Mouse (Mus musculus): ENCODE results near the gene Kbtbd12. TPM values are rescaled to one million over a fixed set of nuclear protein-coding genes. Genes with fewer than 3 reads are reported as not detected.

The Kbtbd12 gene
- polyA plus RNA-seq, 1 experiment from 2014 or later, result 1.1 TPM

- 91% methylated on average over 4 of the region's 4 CpGs for whole genome bisulfite sequencing
- no peaks in the 10 kb centered on the region for H3K36me3 ChIP-seq (ENCODE audit: control insufficient read depth, insufficient read depth, low read length)
- no peak overlapping the region for H3K9ac ChIP-seq (ENCODE audit: low read depth, low read length)
- no peak for ATAC-seq
- H3K4me2 ChIP-seq (ENCODE audit: low read length), result no peak overlapping the region
- no peak overlapping the region for H3K27ac ChIP-seq (ENCODE audit: low read length)
- H3K4me3 ChIP-seq (ENCODE audit: low read depth, low read length), result no peak overlapping the region
- no peaks in the 10 kb centered on the region for H3K27me3 ChIP-seq (ENCODE audit: control insufficient read depth, insufficient read depth, low read depth, low read length)
- no peaks in the 10 kb centered on the region for H3K4me1 ChIP-seq (ENCODE audit: control insufficient read depth, insufficient read depth, low read length)
- no peaks in the 10 kb centered on the region for H3K9me3 ChIP-seq (replicated peaks; ENCODE audit: control insufficient read depth, low read length, poor library complexity, severe bottlenecking)
Measured at GRCm38 (mm10) chr6:88583950-88584349, 53.8 kb downstream of the Kbtbd12 start.

DNA sequence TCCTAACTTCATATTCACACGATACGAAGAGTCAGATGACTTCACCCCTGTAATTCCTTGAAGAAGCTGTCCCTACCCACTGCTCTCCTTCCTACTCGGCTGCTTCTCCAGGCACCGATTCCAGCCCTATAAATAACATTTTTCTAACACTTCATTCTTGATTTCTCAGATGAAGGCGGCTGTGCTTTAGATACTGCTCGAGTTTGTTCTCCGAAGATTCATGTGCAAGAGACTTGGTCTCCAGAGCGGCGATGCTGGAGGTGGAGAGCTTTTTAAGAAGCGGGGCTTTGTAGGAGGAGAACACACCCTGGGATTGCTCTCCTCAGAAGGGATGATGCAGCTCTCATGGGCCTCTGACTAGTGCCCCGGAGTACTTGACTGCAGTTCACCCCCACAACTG lies 61.3 kb downstream of the Kbtbd12 start:
- no peak overlapping the region for H3K27ac ChIP-seq (ENCODE audit: low read length)
- WGBS, result 87% methylated on average over 11 of the region's 11 CpGs
- ATAC-seq, result no peak

GRCm38 (mm10) chr6:88566676-88567075 lies 71.1 kb downstream of the Kbtbd12 start:
- Histone ChIP-seq H3K4me3 (ENCODE audit: low read depth, low read length) (no peak overlapping the region), H3K4me1 (ENCODE audit: control insufficient read depth, insufficient read depth, low read length) (peaks cover 3% of the 10 kb centered on the region; the same call in 1 of the 2 replicates), H3K9ac (ENCODE audit: low read depth, low read length) (no peak overlapping the region), H3K9me3 (replicated peaks; ENCODE audit: control insufficient read depth, low read length, poor library complexity, severe bottlenecking) (no peaks in the 10 kb centered on the region), H3K27ac (ENCODE audit: low read length) (no peak overlapping the region), H3K4me2 (ENCODE audit: low read length) (no peak overlapping the region), H3K36me3 (ENCODE audit: control insufficient read depth, insufficient read depth, low read length) (no peaks in the 10 kb centered on the region), H3K27me3 (ENCODE audit: control insufficient read depth, insufficient read depth, low read depth, low read length) (peaks cover 10% of the 10 kb centered on the region)
- ATAC-seq, result no peak
- 3% methylated on average over 7 of the region's 7 CpGs for WGBS

More for the DNA sequence above, 61.3 kb downstream of the Kbtbd12 start:
- Histone ChIP-seq H3K9me3 (replicated peaks; ENCODE audit: control insufficient read depth, low read length, poor library complexity, severe bottlenecking) (no peaks in the 10 kb centered on the region), H3K36me3 (ENCODE audit: control insufficient read depth, insufficient read depth, low read length) (no peaks in the 10 kb centered on the region), H3K27me3 (ENCODE audit: control insufficient read depth, insufficient read depth, low read depth, low read length) (no peaks in the 10 kb centered on the region), H3K9ac (ENCODE audit: low read depth, low read length) (no peak overlapping the region), H3K4me1 (ENCODE audit: control insufficient read depth, insufficient read depth, low read length) (no peaks in the 10 kb centered on the region), H3K4me2 (ENCODE audit: low read length) (no peak overlapping the region), H3K4me3 (ENCODE audit: low read depth, low read length) (no peak overlapping the region)

GRCm38 (mm10) chr6:88565033-88565432 lies 72.7 kb downstream of the Kbtbd12 start:
- no peak for ATAC-seq
- Histone ChIP-seq H3K4me2 (ENCODE audit: low read length) (no peak overlapping the region), H3K9ac (ENCODE audit: low read depth, low read length) (no peak overlapping the region), H3K4me1 (ENCODE audit: control insufficient read depth, insufficient read depth, low read length) (peaks cover 3% of the 10 kb centered on the region; the same call in 1 of the 2 replicates), H3K36me3 (ENCODE audit: control insufficient read depth, insufficient read depth, low read length) (no peaks in the 10 kb centered on the region), H3K27ac (ENCODE audit: low read length) (no peak overlapping the region), H3K4me3 (ENCODE audit: low read depth, low read length) (no peak overlapping the region), H3K9me3 (replicated peaks; ENCODE audit: control insufficient read depth, low read length, poor library complexity, severe bottlenecking) (no peaks in the 10 kb centered on the region), H3K27me3 (ENCODE audit: control insufficient read depth, insufficient read depth, low read depth, low read length) (peaks cover 10% of the 10 kb centered on the region)
- 27% methylated on average over 6 of the region's 6 CpGs for WGBS

DNA sequence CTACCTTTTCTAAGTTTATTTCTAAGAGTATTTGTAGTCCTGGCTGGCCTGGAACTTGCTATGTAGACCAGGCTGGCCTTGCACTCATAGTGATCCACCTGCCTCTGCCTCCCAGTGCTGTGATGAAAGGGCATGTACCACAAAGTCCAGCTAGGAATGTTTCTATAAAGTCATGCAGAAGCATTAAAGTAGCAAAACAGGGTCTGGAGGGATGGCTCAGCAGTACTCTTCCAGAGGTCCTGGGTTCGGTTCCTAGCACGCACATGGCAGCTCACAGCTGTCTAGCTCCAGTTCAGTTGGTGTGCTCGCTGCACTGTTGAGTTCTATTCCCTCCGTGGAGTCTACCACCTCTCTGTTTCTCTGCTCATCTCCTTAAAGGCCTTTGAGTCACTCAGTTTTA lies 77.6 kb downstream of the Kbtbd12 start:
- 95% methylated on average over 4 of the region's 4 CpGs for WGBS

GRCm38 (mm10) chr6:88559688-88560087 lies 78.1 kb downstream of the Kbtbd12 start:
- peak; percentile 56; the same call in 1 of the 2 replicates for ATAC-seq
- no peak overlapping the region for H3K9ac ChIP-seq (ENCODE audit: low read depth, low read length)
- H3K4me3 ChIP-seq (ENCODE audit: low read depth, low read length), result no peak overlapping the region
- H3K27ac ChIP-seq (ENCODE audit: low read length), result no peak overlapping the region
- no peaks in the 10 kb centered on the region for H3K9me3 ChIP-seq (replicated peaks; ENCODE audit: control insufficient read depth, low read length, poor library complexity, severe bottlenecking)
- no peaks in the 10 kb centered on the region for H3K4me1 ChIP-seq (ENCODE audit: control insufficient read depth, insufficient read depth, low read length)
- H3K27me3 ChIP-seq (ENCODE audit: control insufficient read depth, insufficient read depth, low read depth, low read length), result peaks cover 5% of the 10 kb centered on the region
- H3K36me3 ChIP-seq (ENCODE audit: control insufficient read depth, insufficient read depth, low read length), result no peaks in the 10 kb centered on the region
- 15% methylated on average over 5 of the region's 5 CpGs for WGBS
- H3K4me2 ChIP-seq (ENCODE audit: low read length), result no peak overlapping the region

More for the DNA sequence above, 77.6 kb downstream of the Kbtbd12 start:
- no peak overlapping the region for H3K4me3 ChIP-seq (ENCODE audit: low read depth, low read length)
- H3K9me3 ChIP-seq (replicated peaks; ENCODE audit: control insufficient read depth, low read length, poor library complexity, severe bottlenecking), result no peaks in the 10 kb centered on the region
- H3K4me1 ChIP-seq (ENCODE audit: control insufficient read depth, insufficient read depth, low read length), result no peaks in the 10 kb centered on the region
- ATAC-seq, result no peak
- peaks cover 6% of the 10 kb centered on the region for H3K27me3 ChIP-seq (ENCODE audit: control insufficient read depth, insufficient read depth, low read depth, low read length)
- no peaks in the 10 kb centered on the region for H3K36me3 ChIP-seq (ENCODE audit: control insufficient read depth, insufficient read depth, low read length)
- no peak overlapping the region for H3K9ac ChIP-seq (ENCODE audit: low read depth, low read length)
- H3K27ac ChIP-seq (ENCODE audit: low read length), result no peak overlapping the region
- no peak overlapping the region for H3K4me2 ChIP-seq (ENCODE audit: low read length)

DNA sequence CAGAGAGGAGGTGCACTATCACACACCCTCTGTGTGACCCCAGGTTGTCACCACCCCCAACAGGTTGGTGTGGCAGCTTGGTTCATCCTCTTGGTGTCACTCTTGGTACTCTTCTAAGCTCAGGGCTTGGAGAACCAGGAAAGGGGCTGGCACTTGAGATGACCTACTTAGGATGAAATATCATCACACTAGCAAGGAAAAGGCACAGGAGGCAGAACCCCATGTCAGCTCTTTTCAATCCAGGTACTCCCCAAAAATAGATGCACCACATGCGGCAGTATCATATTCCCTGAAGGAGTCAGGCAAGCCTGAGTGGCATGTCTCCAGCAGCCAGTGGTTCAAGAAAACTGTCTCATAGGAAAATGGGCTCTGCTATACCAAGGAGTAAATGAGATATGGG lies 79.7 kb downstream of the Kbtbd12 start:
- Histone ChIP-seq H3K4me1 (ENCODE audit: control insufficient read depth, insufficient read depth, low read length) (no peaks in the 10 kb centered on the region), H3K4me3 (ENCODE audit: low read depth, low read length) (no peak overlapping the region), H3K27me3 (ENCODE audit: control insufficient read depth, insufficient read depth, low read depth, low read length) (no peaks in the 10 kb centered on the region; the same call in 1 of the 2 replicates), H3K9me3 (replicated peaks; ENCODE audit: control insufficient read depth, low read length, poor library complexity, severe bottlenecking) (no peaks in the 10 kb centered on the region), H3K9ac (ENCODE audit: low read depth, low read length) (no peak overlapping the region), H3K27ac (ENCODE audit: low read length) (no peak overlapping the region), H3K36me3 (ENCODE audit: control insufficient read depth, insufficient read depth, low read length) (no peaks in the 10 kb centered on the region), H3K4me2 (ENCODE audit: low read length) (no peak overlapping the region)
- WGBS, result 72% methylated on average over 1 of the region's 1 CpGs
- no peak for ATAC-seq

GRCm38 (mm10) chr6:88557548-88557947 lies 80.2 kb downstream of the Kbtbd12 start:
- WGBS, result 14% methylated on average over 4 of the region's 4 CpGs
- Histone ChIP-seq H3K9ac (ENCODE audit: low read depth, low read length) (no peak overlapping the region), H3K27ac (ENCODE audit: low read length) (no peak overlapping the region), H3K4me3 (ENCODE audit: low read depth, low read length) (no peak overlapping the region), H3K4me1 (ENCODE audit: control insufficient read depth, insufficient read depth, low read length) (no peaks in the 10 kb centered on the region), H3K27me3 (ENCODE audit: control insufficient read depth, insufficient read depth, low read depth, low read length) (no peaks in the 10 kb centered on the region; the same call in 1 of the 2 replicates), H3K36me3 (ENCODE audit: control insufficient read depth, insufficient read depth, low read length) (no peaks in the 10 kb centered on the region), H3K9me3 (replicated peaks; ENCODE audit: control insufficient read depth, low read length, poor library complexity, severe bottlenecking) (no peaks in the 10 kb centered on the region), H3K4me2 (ENCODE audit: low read length) (no peak overlapping the region)
- ATAC-seq, result no peak

DNA sequence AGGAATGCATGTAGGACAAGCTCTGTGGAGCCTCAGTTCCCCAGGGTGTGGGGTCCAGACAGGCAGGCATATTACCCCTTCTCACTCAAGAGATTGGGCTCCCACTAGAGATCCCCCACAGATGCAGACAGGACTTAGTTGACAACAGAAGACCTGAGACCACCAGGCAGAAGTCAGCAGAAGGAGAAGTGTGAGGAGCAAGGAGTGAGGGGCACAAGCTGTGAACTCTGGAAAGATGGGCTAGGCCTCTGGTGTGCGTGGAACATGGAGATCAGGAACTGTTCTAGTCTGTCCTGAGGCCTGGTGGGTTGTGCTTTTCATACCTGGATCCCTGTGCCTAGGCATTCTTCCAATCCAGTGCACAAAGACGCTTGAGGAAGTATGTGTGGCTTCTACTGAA lies 87.8 kb downstream of the Kbtbd12 start:
- no peak overlapping the region for H3K9ac ChIP-seq (ENCODE audit: low read depth, low read length)
- no peak for ATAC-seq
- no peak overlapping the region for H3K4me3 ChIP-seq (ENCODE audit: low read depth, low read length)
- no peak overlapping the region for H3K4me2 ChIP-seq (ENCODE audit: low read length)
- no peak overlapping the region for H3K27ac ChIP-seq (ENCODE audit: low read length)
- peaks cover 7% of the 10 kb centered on the region; the same call in 1 of the 2 replicates for H3K4me1 ChIP-seq (ENCODE audit: control insufficient read depth, insufficient read depth, low read length)
- H3K36me3 ChIP-seq (ENCODE audit: control insufficient read depth, insufficient read depth, low read length), result no peaks in the 10 kb centered on the region
- 77% methylated on average over 2 of the region's 2 CpGs for WGBS
- no peaks in the 10 kb centered on the region for H3K27me3 ChIP-seq (ENCODE audit: control insufficient read depth, insufficient read depth, low read depth, low read length)
- H3K9me3 ChIP-seq (replicated peaks; ENCODE audit: control insufficient read depth, low read length, poor library complexity, severe bottlenecking), result no peaks in the 10 kb centered on the region

All from midbrain, embryonic 16.5 days (tissue).